ENCODE assay signal across 8 mouse cellular contexts in the genomic region with DNA sequence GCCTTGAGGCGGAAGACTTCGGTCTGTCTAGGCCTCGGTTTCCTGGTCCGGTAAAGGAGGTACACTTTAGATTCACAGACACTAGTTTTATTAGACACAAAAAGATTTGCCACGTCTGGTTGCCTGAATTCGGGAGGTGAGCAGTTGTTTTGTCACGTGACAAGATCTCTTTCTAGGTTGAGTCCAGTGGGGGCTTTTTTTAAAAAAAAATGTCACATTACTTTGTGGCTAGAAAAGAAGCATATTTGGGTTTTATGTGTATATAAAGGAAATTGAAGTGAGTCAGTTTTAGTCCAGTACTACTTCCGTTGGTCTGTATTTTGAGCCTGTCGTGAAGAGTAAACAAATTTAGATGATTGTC. TPM values are rescaled to one million over a fixed set of nuclear protein-coding genes. Genes with fewer than 3 reads are reported as not detected.
DNase-seq lines count a peak whose midpoint lies in the region; ATAC-seq and TF ChIP-seq lines count a peak whose summit lies in the region.

No protein-coding gene starts in this region.

- TF ChIP-seq POLR2A in myocyte (IDR thresholded peaks at IDR 0.05; ENCODE audit: insufficient read length, low read depth): no peak

- peaks cover 43% of the 10 kb centered on the region for H3K79me2 ChIP-seq in myocyte (ENCODE audit: control insufficient read depth, insufficient read depth)

- no peak overlapping the region for H3ac ChIP-seq in myocyte (ENCODE audit: control insufficient read depth, insufficient read length)

- no peak for DNase-seq in kidney, postnatal 0 days (ENCODE audit: low spot score)
- DNase-seq in kidney, postnatal 14 days: no peak
- no peak for DNase-seq in embryonic facial prominence, embryonic 10.5 days (ENCODE audit: low spot score)
- DNase-seq in hindlimb bud, embryonic 11.5 days (ENCODE audit: extremely low spot score, low read depth, low spot score): peak; percentile 28
- no peak for DNase-seq in testis, postnatal 10 days (ENCODE audit: low spot score)
- no peak for DNase-seq in cerebellum, postnatal 25 days
- no peak for DNase-seq in cerebellum, postnatal 14 days

- no peaks in the 10 kb centered on the region for H3K4me1 ChIP-seq in kidney, postnatal 0 days (replicated peaks; ENCODE audit: insufficient read depth, low read length)
- H3K4me1 ChIP-seq in embryonic facial prominence, embryonic 10.5 days: 0 out of 2 replicates have a peak, but pooled peaks cover 2% of the 10 kb centered on the region

- no peaks in the 10 kb centered on the region for H3K27me3 ChIP-seq in kidney, postnatal 0 days (ENCODE audit: insufficient read depth, low read length)
- H3K27me3 ChIP-seq in embryonic facial prominence, embryonic 10.5 days (replicated peaks; ENCODE audit: low read depth, poor library complexity, severe bottlenecking): no peaks in the 10 kb centered on the region
- no peaks in the 10 kb centered on the region for H3K27me3 ChIP-seq in myocyte (ENCODE audit: control insufficient read depth, insufficient read depth, insufficient read length)

- H3K4me3 ChIP-seq in kidney, postnatal 0 days (replicated peaks; ENCODE audit: low read depth, low read length): peak overlapping the region; percentile 91
- H3K4me3 ChIP-seq in embryonic facial prominence, embryonic 10.5 days: peak overlapping the region; percentile 89
- peak overlapping the region; percentile 92 for H3K4me3 ChIP-seq in myocyte

- H3K36me3 ChIP-seq in kidney, postnatal 0 days (ENCODE audit: insufficient read depth, low read length): peaks cover 3% of the 10 kb centered on the region; the same call in 1 of the 2 replicates
- peaks cover 34% of the 10 kb centered on the region for H3K36me3 ChIP-seq in embryonic facial prominence, embryonic 10.5 days (replicated peaks)
- no peaks in the 10 kb centered on the region for H3K36me3 ChIP-seq in myocyte (ENCODE audit: control insufficient read depth, insufficient read depth)

- ATAC-seq in kidney, postnatal 0 days (replicated peaks; ENCODE audit: low FRiP score, low read depth): no peak

- WGBS in kidney, postnatal 0 days: 0% methylated on average over 9 of the region's 9 CpGs
- under 1% methylated on average over 9 of the region's 9 CpGs for WGBS in embryonic facial prominence, embryonic 10.5 days

- no peak for TF ChIP-seq CTCF in kidney, postnatal 0 days (IDR thresholded peaks at IDR 0.05; ENCODE audit: low read depth)

- H3K9me3 ChIP-seq in kidney, postnatal 0 days (replicated peaks; ENCODE audit: low read length): no peaks in the 10 kb centered on the region
- no peaks in the 10 kb centered on the region for H3K9me3 ChIP-seq in embryonic facial prominence, embryonic 10.5 days

- peak overlapping the region; percentile 64 for H3K9ac ChIP-seq in kidney, postnatal 0 days (ENCODE audit: low read depth, low read length)

- H3K4me2 ChIP-seq in kidney, postnatal 0 days (ENCODE audit: low read length): peak overlapping the region; percentile 70
- H3K4me2 ChIP-seq in myocyte (ENCODE audit: low read depth): peak overlapping the region; percentile 70

- H3K27ac ChIP-seq in kidney, postnatal 0 days: no peak overlapping the region
- H3K27ac ChIP-seq in embryonic facial prominence, embryonic 10.5 days (replicated peaks): peak overlapping the region; percentile 91

TF ChIP-seq in myocyte, 11 proteins besides CTCF, POLR2A, EP300 and RAD21:
- TF ChIP-seq USF1 (IDR thresholded peaks at IDR 0.05; ENCODE audit: low read depth) (peak; percentile 71), REST (IDR thresholded peaks at IDR 0.05; ENCODE audit: insufficient read depth, insufficient read length) (no peak), E2F4 (IDR thresholded peaks at IDR 0.05; ENCODE audit: insufficient read depth) (no peak), CEBPB (IDR thresholded peaks at IDR 0.05; ENCODE audit: insufficient read depth, poor library complexity, severe bottlenecking) (no peak), MAX (IDR thresholded peaks at IDR 0.05; ENCODE audit: low read depth) (no peak), TCF3 (IDR thresholded peaks at IDR 0.05; ENCODE audit: insufficient read length, low read depth) (no peak), TCF12 (IDR thresholded peaks at IDR 0.05; ENCODE audit: insufficient read depth, poor library complexity, severe bottlenecking) (no peak), POLR2AphosphoS2 (IDR thresholded peaks at IDR 0.05; ENCODE audit: insufficient read length, low read depth) (no peak)

RNA-seq across cellular contexts. Expression of gene Kif20b, which starts 0.4 kb away (rescaled TPM):
- polyA plus RNA-seq in kidney, postnatal 0 days (2015; fragmentation: Nextera tagmentation; extraction: Ambion mirVana): 30.3 and 33.3 TPM in 2 replicates
- 86.6 and 89.8 TPM in 2 replicates for polyA plus RNA-seq in embryonic facial prominence, embryonic 10.5 days (2016; fragmentation: Nextera tagmentation; extraction: Ambion mirVana)
- polyA plus RNA-seq in myocyte (2012; fragmentation: generic; extraction: Trizol): 1.9 TPM

RNA-seq across cellular contexts. Expression of gene Pank1, which starts 43.3 kb away (rescaled TPM):
- 11.8 and 13.2 TPM in 2 replicates for polyA plus RNA-seq in kidney, postnatal 0 days (2015; fragmentation: Nextera tagmentation; extraction: Ambion mirVana)
- polyA plus RNA-seq in embryonic facial prominence, embryonic 10.5 days (2016; fragmentation: Nextera tagmentation; extraction: Ambion mirVana): 6.3 and 7.5 TPM in 2 replicates
- polyA plus RNA-seq in myocyte (2012; fragmentation: generic; extraction: Trizol): 3.5 TPM

Comparison
In these comparisons a context has a peak if more than half of its experiments do, and no peak if none do; other contexts are left out.
1. RNA of gene Kif20b, which starts 0.4 kb away (polyA plus RNA-seq): 86.6 to 89.8 TPM in embryonic facial prominence, embryonic 10.5 days and 30.3 to 33.3 TPM in kidney, postnatal 0 days; 1.9 TPM in myocyte (single experiment); every median in the first group is over 10 times any median in the second.
2. Peak in every context shown above with its lines, with median percentiles within 50 percentile points of each other: H3K4me3 ChIP-seq.